Mouse (Mus musculus) testis, adult 2 months (tissue): Measurements from ENCODE around the gene AU015836. TPM values are rescaled to one million over a fixed set of nuclear protein-coding genes. Genes with fewer than 3 reads are reported as not detected.

Source experiments
- H3K27ac ChIP-seq: fragments of 200-500 bp; 2 replicates; pipeline ENCODE4 v1.5.1; 2012; ENCODE audit warnings: low read depth, low read length; ENCODE audit not compliant: control insufficient read depth, insufficient read depth
- H3K27me3 ChIP-seq: fragments of 200-500 bp; 2 replicates; pipeline ENCODE4 v1.6.1; 2012; ENCODE audit warnings: mild to moderate bottlenecking, low read length, moderate library complexity; ENCODE audit not compliant: control insufficient read depth, insufficient read depth
- H3K36me3 ChIP-seq: fragments of 200-500 bp; 2 replicates; pipeline ENCODE4 v1.6.1; 2012; ENCODE audit warnings: mild to moderate bottlenecking, low read length; ENCODE audit not compliant: control insufficient read depth, insufficient read depth
- H3K4me1 ChIP-seq: fragments of 200-500 bp; 2 replicates; pipeline ENCODE4 v1.6.1; 2012; ENCODE audit warnings: low read length; ENCODE audit not compliant: control insufficient read depth, insufficient read depth
- H3K4me3 ChIP-seq: fragments of 200-500 bp; 2 replicates; pipeline ENCODE4 v1.5.1; 2012; ENCODE audit warnings: low read depth, mild to moderate bottlenecking, low read length, moderate library complexity, mixed read lengths; ENCODE audit not compliant: control insufficient read depth
- CTCF ChIP-seq: fragments of 200-500 bp; IDR thresholded peaks from 2 replicates; pipeline ENCODE4 v1.5.1; 2012; ENCODE audit warnings: low read depth, mild to moderate bottlenecking, inconsistent platforms, low read length, moderate library complexity; ENCODE audit not compliant: control insufficient read depth, insufficient read depth, insufficient replicate concordance
- POLR2A ChIP-seq: fragments of 200-500 bp; IDR thresholded peaks from 2 replicates; pipeline ENCODE4 v1.6.1; 2012; ENCODE audit warnings: low read depth, mild to moderate bottlenecking, inconsistent platforms, low read length, moderate library complexity; ENCODE audit not compliant: control insufficient read depth
- polyA plus RNA-seq: library from polyadenylated mRNA; depleted of rRNA; stranded (reverse); fragments of >200 nt; gene quantifications from 2 replicates; pipeline ENCODE4 v1.2.3, GENCODE M21; 2012; rRNA removed

The AU015836 gene
- 8.9 and 15.0 TPM in 2 replicates for polyA plus RNA-seq

- no peak for TF ChIP-seq CTCF
- peak; percentile 53; the same call in 1 of the 2 replicates for TF ChIP-seq POLR2A
- H3K36me3 ChIP-seq = no peaks in the 10 kb centered on the region
- H3K27ac ChIP-seq = 0 out of 2 replicates have a peak within 1 kb of the TSS, but pooled peaks have one; percentile 4
- no peaks in the 10 kb centered on the region for H3K27me3 ChIP-seq
- peak within 1 kb of the TSS; percentile 66 for H3K4me3 ChIP-seq
- no peaks in the 10 kb centered on the region for H3K4me1 ChIP-seq
These were observed at the start of gene AU015836 for GRCm38 (mm10) chrX:93968444-93968843. Gene AU015836, plus strand, starts transcription at chrX:93968659.

GRCm38 (mm10) chrX:93919017-93919416, 49.4 kb upstream of the AU015836 start:
- H3K4me1 ChIP-seq = no peaks in the 10 kb centered on the region
- no peak overlapping the region for H3K4me3 ChIP-seq
- H3K27ac ChIP-seq = no peak overlapping the region
- H3K27me3 ChIP-seq = no peaks in the 10 kb centered on the region
- no peaks in the 10 kb centered on the region for H3K36me3 ChIP-seq
- no peak for TF ChIP-seq POLR2A
- no peak for TF ChIP-seq CTCF

GRCm38 (mm10) chrX:93928379-93928778, 40.1 kb upstream of the AU015836 start:
- no peaks in the 10 kb centered on the region for H3K36me3 ChIP-seq
- H3K4me1 ChIP-seq = no peaks in the 10 kb centered on the region
- TF ChIP-seq POLR2A (no peak), CTCF (no peak)
- H3K27me3 ChIP-seq = no peaks in the 10 kb centered on the region
- no peak overlapping the region for H3K27ac ChIP-seq
- H3K4me3 ChIP-seq = no peak overlapping the region

- H3K36me3 ChIP-seq = no peaks in the 10 kb centered on the region
- no peaks in the 10 kb centered on the region for H3K4me1 ChIP-seq
- TF ChIP-seq POLR2A = no peak
- no peak for TF ChIP-seq CTCF
- no peak overlapping the region for H3K27ac ChIP-seq
- no peak overlapping the region for H3K4me3 ChIP-seq
- no peaks in the 10 kb centered on the region for H3K27me3 ChIP-seq
These were observed 39.7 kb upstream of the AU015836 start for GRCm38 (mm10) chrX:93928794-93929193.

- TF ChIP-seq POLR2A (no peak), CTCF (no peak)
- no peaks in the 10 kb centered on the region for H3K4me1 ChIP-seq
- no peaks in the 10 kb centered on the region for H3K27me3 ChIP-seq
- H3K4me3 ChIP-seq = no peak overlapping the region
- H3K36me3 ChIP-seq = no peaks in the 10 kb centered on the region
- H3K27ac ChIP-seq = no peak overlapping the region
These were observed 36.8 kb upstream of the AU015836 start for GRCm38 (mm10) chrX:93931694-93932093.

- no peaks in the 10 kb centered on the region for H3K4me1 ChIP-seq
- no peaks in the 10 kb centered on the region for H3K36me3 ChIP-seq
- no peaks in the 10 kb centered on the region for H3K27me3 ChIP-seq
- TF ChIP-seq CTCF (peak; percentile 20; the same call in 1 of the 2 replicates), POLR2A (no peak)
- no peak overlapping the region for H3K27ac ChIP-seq
- no peak overlapping the region for H3K4me3 ChIP-seq
These were observed 11.7 kb upstream of the AU015836 start for GRCm38 (mm10) chrX:93956727-93957126.

- Histone ChIP-seq H3K27ac (no peak overlapping the region), H3K4me1 (no peaks in the 10 kb centered on the region), H3K27me3 (no peaks in the 10 kb centered on the region), H3K36me3 (no peaks in the 10 kb centered on the region), H3K4me3 (no peak overlapping the region)
- TF ChIP-seq POLR2A (no peak), CTCF (no peak)
These were observed 10.0 kb upstream of the AU015836 start for GRCm38 (mm10) chrX:93958502-93958901.
